Mouse (Mus musculus) neural tube, embryonic 14.5 days (tissue): ENCODE measurements around the gene Arhgef3. TPM values are rescaled to one million over a fixed set of nuclear protein-coding genes. Genes with fewer than 3 reads are reported as not detected.

Experiments used
- ATAC-seq: fragments of 200-750 bp; cut with Nextera tagmentation; 2 replicates; pipeline ENCODE4 v1.8.0; 2017; ENCODE audit warnings: low read depth, mild to moderate bottlenecking, moderate TSS enrichment, moderate library complexity
- H3K27ac ChIP-seq: fragments of 300-500 bp; sonication (generic); 2 replicates; pipeline ENCODE4 v1.5.1; 2014; ENCODE audit warnings: low read depth, mild to moderate bottlenecking, control low read depth, low read length, moderate library complexity, mixed read lengths
- H3K27me3 ChIP-seq: fragments of 300-500 bp; sonication (generic); 2 replicates; pipeline ENCODE4 v1.6.1; 2014; ENCODE audit warnings: low read length; ENCODE audit not compliant: control insufficient read depth, insufficient read depth
- H3K36me3 ChIP-seq: fragments of 300-500 bp; sonication (generic); 2 replicates; pipeline ENCODE4 v1.6.1; 2014; ENCODE audit warnings: low read length, mixed read lengths; ENCODE audit not compliant: control insufficient read depth, insufficient read depth
- H3K4me1 ChIP-seq: fragments of 300-500 bp; sonication (generic); 2 replicates; pipeline ENCODE4 v1.6.1; 2014; ENCODE audit warnings: low read length; ENCODE audit not compliant: control insufficient read depth, insufficient read depth
- H3K4me2 ChIP-seq: fragments of 300-500 bp; sonication (generic); 2 replicates; pipeline ENCODE4 v1.6.1; 2014; ENCODE audit warnings: mild to moderate bottlenecking, low read depth, low read length, control low read depth
- H3K4me3 ChIP-seq: fragments of 300-500 bp; sonication (generic); 2 replicates; pipeline ENCODE4 v1.5.1; 2014; ENCODE audit warnings: low read depth, low read length, control low read depth, mixed read lengths
- H3K9ac ChIP-seq: fragments of 300-500 bp; sonication (generic); replicated peaks from 2 replicates; pipeline ENCODE4 v1.6.1; 2014; ENCODE audit warnings: low read depth, mild to moderate bottlenecking, control low read depth, low read length, mixed read lengths
- H3K9me3 ChIP-seq: fragments of 300-500 bp; sonication (generic); 2 replicates; pipeline ENCODE4 v1.6.1; 2016; ENCODE audit warnings: low read length; ENCODE audit not compliant: control insufficient read depth
- WGBS: fragments of 180-500 bp; shearing (Covaris S2); extraction: QIAGEN DNeasy Blood & Tissue Kit; methylation state at CpG from one replicate; pipeline ENCODE4 v1.1.7; 2014; 5-methylcytosine and 5-hydroxymethylcytosine counted together
- polyA plus RNA-seq: library from polyadenylated mRNA; unstranded; fragments of >200 nt; fragmentation: Nextera tagmentation; extraction: Ambion mirVana; gene quantifications from 2 replicates; pipeline ENCODE4 v1.2.1, GENCODE M21; 2014

Arhgef3 gene
- polyA plus RNA-seq, 1 experiment from 2014 or later: 13.4 TPM

GRCm38 (mm10) chr14:27371669-27372076 is 257.0 kb downstream of the Arhgef3 start:
- H3K36me3 ChIP-seq: no peaks in the 10 kb centered on the region
- H3K4me1 ChIP-seq: no peaks in the 10 kb centered on the region
- no peak overlapping the region for H3K27ac ChIP-seq
- H3K4me3 ChIP-seq: no peak overlapping the region
- no peaks in the 10 kb centered on the region for H3K27me3 ChIP-seq
- H3K9me3 ChIP-seq: no peaks in the 10 kb centered on the region
- 82% methylated on average over 8 of the region's 8 CpGs for WGBS
- H3K4me2 ChIP-seq: no peak overlapping the region
- no peak overlapping the region for H3K9ac ChIP-seq
- ATAC-seq: no peak

GRCm38 (mm10) chr14:27373498-27373897 is 258.8 kb downstream of the Arhgef3 start:
- WGBS: 87% methylated on average over 5 of the region's 5 CpGs
- H3K36me3 ChIP-seq: no peaks in the 10 kb centered on the region
- H3K4me3 ChIP-seq: no peak overlapping the region
- no peaks in the 10 kb centered on the region for H3K4me1 ChIP-seq
- H3K27ac ChIP-seq: no peak overlapping the region
- no peak overlapping the region for H3K9ac ChIP-seq
- H3K4me2 ChIP-seq: no peak overlapping the region
- H3K27me3 ChIP-seq: no peaks in the 10 kb centered on the region
- H3K9me3 ChIP-seq: no peaks in the 10 kb centered on the region
- ATAC-seq: no peak

GRCm38 (mm10) chr14:27376115-27376648 is 261.5 kb downstream of the Arhgef3 start:
- Histone ChIP-seq H3K4me1 (no peaks in the 10 kb centered on the region), H3K4me3 (no peak overlapping the region), H3K27me3 (no peaks in the 10 kb centered on the region), H3K9ac (no peak overlapping the region), H3K36me3 (no peaks in the 10 kb centered on the region), H3K27ac (no peak overlapping the region), H3K9me3 (no peaks in the 10 kb centered on the region), H3K4me2 (no peak overlapping the region)
- ATAC-seq: no peak
- 70% methylated on average over 5 of the region's 5 CpGs for WGBS

GRCm38 (mm10) chr14:27378669-27379068 is 264.0 kb downstream of the Arhgef3 start:
- H3K27ac ChIP-seq: no peak overlapping the region
- no peak overlapping the region for H3K4me3 ChIP-seq
- no peaks in the 10 kb centered on the region for H3K36me3 ChIP-seq
- WGBS: 94% methylated on average over 7 of the region's 7 CpGs
- H3K9ac ChIP-seq: no peak overlapping the region
- H3K4me1 ChIP-seq: no peaks in the 10 kb centered on the region
- H3K9me3 ChIP-seq: no peaks in the 10 kb centered on the region
- ATAC-seq: no peak
- H3K4me2 ChIP-seq: no peak overlapping the region
- H3K27me3 ChIP-seq: no peaks in the 10 kb centered on the region

- 87% methylated on average over 12 of the region's 12 CpGs for whole genome bisulfite sequencing
- Histone ChIP-seq H3K4me1 (no peaks in the 10 kb centered on the region), H3K9me3 (no peaks in the 10 kb centered on the region), H3K27me3 (no peaks in the 10 kb centered on the region), H3K9ac (no peak overlapping the region), H3K4me2 (no peak overlapping the region), H3K27ac (no peak overlapping the region), H3K36me3 (no peaks in the 10 kb centered on the region), H3K4me3 (no peak overlapping the region)
- no peak for ATAC-seq
Observed at GRCm38 (mm10) chr14:27379404-27379803, 264.7 kb downstream of the Arhgef3 start.

- ATAC-seq: no peak
- Histone ChIP-seq H3K4me1 (no peaks in the 10 kb centered on the region), H3K27me3 (no peaks in the 10 kb centered on the region), H3K4me2 (no peak overlapping the region), H3K9ac (no peak overlapping the region), H3K9me3 (no peaks in the 10 kb centered on the region), H3K4me3 (no peak overlapping the region), H3K27ac (no peak overlapping the region), H3K36me3 (no peaks in the 10 kb centered on the region)
- 92% methylated on average over 7 of the region's 7 CpGs for WGBS
Observed at GRCm38 (mm10) chr14:27381459-27381858, 266.8 kb downstream of the Arhgef3 start.

GRCm38 (mm10) chr14:27383321-27383830 is 268.7 kb downstream of the Arhgef3 start:
- Histone ChIP-seq H3K9me3 (no peaks in the 10 kb centered on the region), H3K9ac (no peak overlapping the region), H3K27me3 (no peaks in the 10 kb centered on the region), H3K4me1 (no peaks in the 10 kb centered on the region), H3K4me2 (no peak overlapping the region), H3K4me3 (no peak overlapping the region), H3K36me3 (no peaks in the 10 kb centered on the region), H3K27ac (no peak overlapping the region)
- 94% methylated on average over 5 of the region's 5 CpGs for WGBS
- ATAC-seq: no peak

- Histone ChIP-seq H3K27me3 (no peaks in the 10 kb centered on the region), H3K9ac (no peak overlapping the region), H3K4me2 (no peak overlapping the region), H3K9me3 (no peaks in the 10 kb centered on the region), H3K36me3 (no peaks in the 10 kb centered on the region), H3K27ac (no peak overlapping the region), H3K4me1 (no peaks in the 10 kb centered on the region), H3K4me3 (no peak overlapping the region)
- 88% methylated on average over 4 of the region's 4 CpGs for WGBS
- ATAC-seq: no peak
Observed at GRCm38 (mm10) chr14:27384143-27384542, 269.4 kb downstream of the Arhgef3 start.

- no peak overlapping the region for H3K4me3 ChIP-seq
- H3K27ac ChIP-seq: no peak overlapping the region
- no peak for ATAC-seq
- H3K36me3 ChIP-seq: no peaks in the 10 kb centered on the region
- H3K9me3 ChIP-seq: no peaks in the 10 kb centered on the region
- H3K4me1 ChIP-seq: no peaks in the 10 kb centered on the region
- H3K9ac ChIP-seq: no peak overlapping the region
- no peaks in the 10 kb centered on the region for H3K27me3 ChIP-seq
- no peak overlapping the region for H3K4me2 ChIP-seq
Observed at GRCm38 (mm10) chr14:27388616-27389015, 273.9 kb downstream of the Arhgef3 start.
